In the genomic region with DNA sequence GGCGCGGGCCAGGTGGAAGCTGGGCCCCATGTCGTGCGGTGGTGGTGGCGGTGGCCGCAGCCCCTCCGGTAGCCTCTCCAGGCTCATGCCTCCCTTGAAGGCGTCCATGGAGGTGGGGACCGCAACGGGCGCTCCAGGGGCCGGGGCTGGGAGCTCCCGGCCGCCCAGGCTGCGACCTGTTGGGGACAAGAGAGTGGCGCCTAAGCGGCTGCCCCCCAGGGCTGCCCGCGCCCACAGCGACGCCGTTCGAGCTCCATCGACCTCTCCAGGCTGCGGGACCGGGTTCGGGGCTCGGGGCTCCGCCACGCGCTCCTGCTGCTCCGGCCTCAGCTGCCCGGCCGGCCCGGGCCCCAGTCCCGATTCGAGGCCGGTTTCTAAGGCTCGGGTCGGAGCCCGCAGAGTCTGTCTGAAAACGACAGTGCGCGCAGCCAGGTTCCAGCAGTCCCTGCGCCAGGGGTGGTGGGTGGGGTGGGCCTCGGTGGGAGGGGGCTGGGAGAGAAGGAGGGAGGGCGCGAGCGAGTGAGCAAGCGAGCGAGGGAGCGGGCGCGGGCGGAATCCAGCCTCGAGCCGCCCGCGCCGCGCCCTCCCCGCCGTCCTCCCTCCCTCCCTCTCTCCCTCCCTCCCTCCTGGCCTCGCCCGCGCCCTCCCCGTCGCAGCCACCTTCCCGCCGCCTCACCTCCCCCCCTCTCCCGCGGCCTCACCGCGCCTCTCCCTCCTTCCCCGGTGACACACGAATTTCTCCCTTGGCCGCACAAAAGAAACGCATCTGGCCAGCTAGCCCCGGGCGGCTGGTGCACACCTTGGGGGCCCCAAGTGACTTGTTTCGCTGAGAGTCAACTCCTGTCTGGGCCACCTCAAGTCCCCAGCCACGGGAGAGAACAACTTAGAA, we compare ENCODE assay signal across 9 mouse cellular contexts. TPM values are rescaled to one million over a fixed set of nuclear protein-coding genes. Genes with fewer than 3 reads are reported as not detected.
DNase-seq lines count a peak whose midpoint lies in the region; ATAC-seq and TF ChIP-seq lines count a peak whose summit lies in the region.
"Had no signal": no experiment of that assay in that cellular context is flagged by ENCODE, and none has a peak within 500 bp of the region (broad histone marks: within the 10 kb centered on the region; RNA-seq: fewer than 3 reads in every experiment).

No protein-coding gene starts in this region.

- peak overlapping the region; percentile 98 for H3K9ac ChIP-seq in stomach, postnatal 0 days (ENCODE audit: low read length)

- WGBS in stomach, postnatal 0 days: 0% methylated on average over 36 of the region's 82 CpGs

- no peak for TF ChIP-seq CTCF in stomach, postnatal 0 days (IDR thresholded peaks at IDR 0.05; ENCODE audit: low read depth)

- no peaks in the 10 kb centered on the region for H3K9me3 ChIP-seq in stomach, postnatal 0 days (ENCODE audit: control insufficient read depth, low read length)

- no peak for TF ChIP-seq EP300 in stomach, postnatal 0 days (optimal IDR thresholded peaks at IDR 0.05)

- ATAC-seq in stomach, postnatal 0 days (ENCODE audit: low FRiP score, low TSS enrichment): peak; percentile 77

- H3K36me3 ChIP-seq in stomach, postnatal 0 days (ENCODE audit: control insufficient read depth, insufficient read depth, low read length): peaks cover 4% of the 10 kb centered on the region

- H3K4me3 ChIP-seq in stomach, postnatal 0 days (ENCODE audit: low read depth, low read length): peak overlapping the region; percentile 87

- peak; percentile 50 for DNase-seq in embryo, embryonic 10 days (ENCODE audit: low spot score)
- DNase-seq in embryo, embryonic 9.5 days (ENCODE audit: extremely low spot score): no peak
- peak; percentile 65 for DNase-seq in urinary bladder, postnatal 14 days (ENCODE audit: low spot score)
- no peak for DNase-seq in urinary bladder, postnatal 10 days (ENCODE audit: low spot score)
- peak; percentile 41 for DNase-seq in liver
- DNase-seq in stomach, postnatal 0 days (ENCODE audit: low spot score): peak; percentile 89
- no peak for DNase-seq in cerebellum, adult 9-11 months
- no peak for DNase-seq in adrenal gland, postnatal 4 days (ENCODE audit: low spot score in 2 of 2)

- 0 out of 2 replicates have a peak, but pooled peaks cover 3% of the 10 kb centered on the region for H3K27me3 ChIP-seq in stomach, postnatal 0 days (ENCODE audit: control insufficient read depth, insufficient read depth, low read length)

- peak overlapping the region; percentile 81 for H3K4me2 ChIP-seq in stomach, postnatal 0 days (replicated peaks; ENCODE audit: low read depth)

- H3K4me1 ChIP-seq in stomach, postnatal 0 days (replicated peaks; ENCODE audit: control insufficient read depth, insufficient read depth): 0 out of 2 replicates have a peak, but pooled peaks cover 3% of the 10 kb centered on the region

- peak overlapping the region; percentile 98 for H3K27ac ChIP-seq in stomach, postnatal 0 days (replicated peaks)

RNA-seq across cellular contexts. Expression of gene Pitx1, which starts 4.9 kb away (rescaled TPM):
- polyA plus RNA-seq in stomach, postnatal 0 days (2015; fragmentation: Nextera tagmentation; extraction: Ambion mirVana): 193 and 214 TPM in 2 replicates
- total RNA-seq in adrenal gland, postnatal 4 days (2021): under 1 TPM in 1 of 2 experiments, not detected in 1; 0.11 TPM
- polyA plus RNA-seq: gonadal fat pad, adult 2 months had no signal

RNA-seq across cellular contexts. Expression of gene Catsper3, which starts 46.7 kb away (rescaled TPM):
- polyA plus RNA-seq in stomach, postnatal 0 days (2015; fragmentation: Nextera tagmentation; extraction: Ambion mirVana): 0.07 and 0.13 TPM in 2 replicates
- total RNA-seq in adrenal gland, postnatal 4 days (2021): under 1 TPM in 1 of 2 experiments, not detected in 1; 0.31 TPM

Comparison
In these comparisons a context has a peak if more than half of its experiments do, and no peak if none do; other contexts are left out.
1. DNase-seq: peak in embryo, embryonic 10 days (single experiment), urinary bladder, postnatal 14 days (single experiment), liver (single experiment) and stomach, postnatal 0 days (single experiment); none in embryo, embryonic 9.5 days (single experiment), urinary bladder, postnatal 10 days (single experiment), cerebellum, adult 9-11 months (single experiment) and adrenal gland, postnatal 4 days (0 of 2).